Mouse (Mus musculus) olfactory bulb, adult 2 months (tissue): ENCODE data around the gene Dus2. TPM values are rescaled to one million over a fixed set of nuclear protein-coding genes. Genes with fewer than 3 reads are reported as not detected.
A peak's percentile ranks its signal among the peaks of the same experiment; 100 is the strongest.

Source experiments
- H3K27ac ChIP-seq: fragments of 200-500 bp; 2 replicates; pipeline ENCODE4 v1.5.1; 2012; ENCODE audit warnings: low read depth, low read length; ENCODE audit not compliant: insufficient read depth
- H3K4me1 ChIP-seq: fragments of 200-500 bp; 2 replicates; pipeline ENCODE4 v1.6.1; 2012; ENCODE audit warnings: low read length; ENCODE audit not compliant: control insufficient read depth, insufficient read depth
- H3K4me3 ChIP-seq: fragments of 200-500 bp; 2 replicates; pipeline ENCODE4 v1.5.1; 2012; ENCODE audit warnings: mild to moderate bottlenecking, low read depth, low read length, moderate library complexity; ENCODE audit not compliant: insufficient read depth
- CTCF ChIP-seq: fragments of 200-500 bp; IDR thresholded peaks from 2 replicates; pipeline ENCODE4 v1.5.1; 2012; ENCODE audit warnings: low read depth, mild to moderate bottlenecking, low read length, moderate library complexity; ENCODE audit not compliant: insufficient read depth
- POLR2A ChIP-seq: fragments of 200-500 bp; IDR thresholded peaks from 2 replicates; pipeline ENCODE4 v1.6.1; 2012; ENCODE audit warnings: mild to moderate bottlenecking, low read depth, low read length, moderate library complexity; ENCODE audit not compliant: insufficient read depth
- WGBS: fragments of 180-500 bp; shearing (Covaris S2); methylation state at CpG from one replicate; pipeline ENCODE4 v1.1.7; 2018; 5-methylcytosine and 5-hydroxymethylcytosine counted together
- polyA plus RNA-seq: library from polyadenylated mRNA; stranded (reverse); fragments of >200 nt; gene quantifications from 2 replicates; pipeline ENCODE4 v1.2.4, GENCODE M21; 2012; ENCODE audit warnings: low replicate concordance; ENCODE audit not compliant: missing spikeins, insufficient read depth, insufficient read length

Dus2 gene
- polyA plus RNA-seq, 1 experiment, result not detected

GRCm38 (mm10) chr8:106022483-106022882 is 31.3 kb downstream of the Dus2 start:
- Histone ChIP-seq H3K27ac (no peak overlapping the region), H3K4me3 (no peak overlapping the region), H3K4me1 (no peaks in the 10 kb centered on the region)
- TF ChIP-seq CTCF (0 out of 2 replicates have a peak, but pooled peaks have one; percentile 25), POLR2A (no peak)

- WGBS, result 93% methylated on average over 10 of the region's 10 CpGs
- TF ChIP-seq CTCF (no peak), POLR2A (no peak)
- H3K4me3 ChIP-seq, result no peak overlapping the region
- H3K4me1 ChIP-seq, result no peaks in the 10 kb centered on the region
- H3K27ac ChIP-seq, result no peak overlapping the region
Observed at GRCm38 (mm10) chr8:106038721-106039120, 47.6 kb downstream of the Dus2 start.

GRCm38 (mm10) chr8:106039605-106040004 is 48.5 kb downstream of the Dus2 start:
- no peak overlapping the region for H3K27ac ChIP-seq
- TF ChIP-seq POLR2A, result no peak
- no peak for TF ChIP-seq CTCF
- no peaks in the 10 kb centered on the region for H3K4me1 ChIP-seq
- no peak overlapping the region for H3K4me3 ChIP-seq
- WGBS, result 93% methylated on average over 4 of the region's 4 CpGs

GRCm38 (mm10) chr8:106040218-106040617 is 49.1 kb downstream of the Dus2 start:
- WGBS, result 87% methylated on average over 4 of the region's 4 CpGs
- Histone ChIP-seq H3K27ac (no peak overlapping the region), H3K4me1 (no peaks in the 10 kb centered on the region), H3K4me3 (no peak overlapping the region)
- TF ChIP-seq POLR2A (no peak), CTCF (no peak)

GRCm38 (mm10) chr8:106043055-106043454 is 51.9 kb downstream of the Dus2 start:
- WGBS, result 72% methylated on average over 2 of the region's 2 CpGs
- no peak for TF ChIP-seq POLR2A
- no peak for TF ChIP-seq CTCF
- no peak overlapping the region for H3K27ac ChIP-seq
- H3K4me3 ChIP-seq, result no peak overlapping the region
- no peaks in the 10 kb centered on the region for H3K4me1 ChIP-seq

GRCm38 (mm10) chr8:106044151-106044550 is 53.0 kb downstream of the Dus2 start:
- TF ChIP-seq CTCF (no peak), POLR2A (no peak)
- H3K4me3 ChIP-seq, result no peak overlapping the region
- no peak overlapping the region for H3K27ac ChIP-seq
- no peaks in the 10 kb centered on the region for H3K4me1 ChIP-seq
- WGBS, result 75% methylated on average over 3 of the region's 3 CpGs

- H3K4me3 ChIP-seq, result no peak overlapping the region
- no peak overlapping the region for H3K27ac ChIP-seq
- no peak for TF ChIP-seq CTCF
- no peaks in the 10 kb centered on the region for H3K4me1 ChIP-seq
- WGBS, result 91% methylated on average over 11 of the region's 11 CpGs
Observed at GRCm38 (mm10) chr8:106046872-106047559, 55.9 kb downstream of the Dus2 start.

- Histone ChIP-seq H3K27ac (no peak overlapping the region), H3K4me1 (no peaks in the 10 kb centered on the region)
- WGBS, result 89% methylated on average over 5 of the region's 5 CpGs
Observed at GRCm38 (mm10) chr8:106047854-106048630, 56.9 kb downstream of the Dus2 start.

GRCm38 (mm10) chr8:106049840-106050239 is 58.7 kb downstream of the Dus2 start:
- no peak for TF ChIP-seq CTCF
- no peak for TF ChIP-seq POLR2A
- Histone ChIP-seq H3K27ac (no peak overlapping the region), H3K4me1 (no peaks in the 10 kb centered on the region), H3K4me3 (no peak overlapping the region)
- 91% methylated on average over 6 of the region's 6 CpGs for WGBS

More at GRCm38 (mm10) chr8:106047854-106048630, 56.9 kb downstream of the Dus2 start:
- H3K4me3 ChIP-seq, result no peak overlapping the region
- TF ChIP-seq POLR2A, result no peak
- TF ChIP-seq CTCF, result no peak
